Mouse (Mus musculus) ES-E14 (cell line): ENCODE data around the gene Recql5.

Experiments used
- CHD2 ChIP-seq: IDR thresholded peaks from 2 replicates; pipeline ENCODE4 v1.6.1; 2014; ENCODE audit warnings: mild to moderate bottlenecking, low read depth, low read length, inconsistent platforms
- HCFC1 ChIP-seq: IDR thresholded peaks from 2 replicates; pipeline ENCODE4 v1.6.1; 2012; ENCODE audit warnings: low read length, inconsistent platforms, borderline replicate concordance; ENCODE audit not compliant: insufficient read depth
- ZNF384 ChIP-seq: IDR thresholded peaks from 2 replicates; pipeline ENCODE4 v1.6.1; 2012; ENCODE audit warnings: low read depth, low read length, inconsistent platforms

DNA sequence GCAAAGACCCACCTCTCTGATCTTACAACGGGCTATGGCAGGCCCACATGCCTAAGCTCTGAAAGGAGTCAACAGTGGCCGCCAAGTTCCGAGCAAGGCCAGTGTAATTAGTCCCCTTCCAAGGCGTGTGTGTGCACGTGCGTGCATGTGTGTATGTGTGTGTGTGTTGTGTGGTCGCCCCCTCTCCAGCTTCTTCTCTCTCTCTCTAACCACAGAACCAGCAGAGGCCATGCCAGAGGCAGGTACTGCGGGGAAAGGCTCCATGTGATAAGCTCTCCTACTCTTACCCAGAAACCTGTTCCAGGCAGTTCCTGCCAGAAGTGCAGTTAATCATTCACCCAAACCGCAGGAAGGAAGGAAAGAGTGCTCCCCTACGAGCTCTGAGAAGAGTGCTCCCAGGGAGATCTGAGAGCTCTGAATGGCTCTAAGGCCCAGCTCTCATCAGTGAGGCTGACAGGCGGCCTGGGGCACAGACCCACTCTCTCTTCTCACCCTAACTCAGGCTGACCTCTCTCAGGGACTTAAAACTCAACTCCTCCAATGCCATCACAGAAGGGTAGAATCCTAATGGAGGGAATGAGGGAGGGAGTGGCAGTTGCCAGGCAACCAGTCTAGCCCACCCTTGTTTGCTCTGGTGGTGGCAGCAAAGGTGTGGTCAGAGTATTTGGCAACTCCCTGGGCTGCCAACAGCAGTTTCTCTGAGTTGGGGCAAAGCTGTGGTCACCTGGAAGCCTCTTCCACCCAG is 21.5 kb downstream of the Recql5 start, which contains the start of gene Smim6:
- TF ChIP-seq ZNF384 (no peak), CHD2 (no peak), HCFC1 (no peak)
